Mouse (Mus musculus): ENCODE data around the gene Mgl2. TPM values are rescaled to one million over a fixed set of nuclear protein-coding genes. Genes with fewer than 3 reads are reported as not detected.
"Not testable (repeated sequence)": the region's sequence is repeated elsewhere in the genome, so short reads cannot be mapped to it uniquely, and the experiment has no call there.

Gene Mgl2
- polyA plus RNA-seq, 1 experiment: 1.2 TPM

- Histone ChIP-seq H3K4me2 (ENCODE audit: low read depth) (no peak overlapping the region), H3K27me3 (ENCODE audit: control insufficient read depth, insufficient read depth, insufficient read length) (no peaks in the 10 kb centered on the region), H3K4me3 (no peak overlapping the region), H3ac (ENCODE audit: control insufficient read depth, insufficient read length) (no peak overlapping the region), H3K36me3 (ENCODE audit: control insufficient read depth, insufficient read depth) (no peaks in the 10 kb centered on the region), H3K79me2 (ENCODE audit: control insufficient read depth, insufficient read depth) (no peaks in the 10 kb centered on the region)
- no peak for TF ChIP-seq CEBPB (IDR thresholded peaks at IDR 0.05; ENCODE audit: insufficient read depth, poor library complexity, severe bottlenecking)
- no peak for TF ChIP-seq POLR2AphosphoS2 (IDR thresholded peaks at IDR 0.05; ENCODE audit: insufficient read length, low read depth)
- no peak for TF ChIP-seq TCF12 (IDR thresholded peaks at IDR 0.05; ENCODE audit: insufficient read depth, poor library complexity, severe bottlenecking)
- no peak for TF ChIP-seq POLR2A (IDR thresholded peaks at IDR 0.05; ENCODE audit: insufficient read length, low read depth)
These were observed 20.9 kb downstream of the Mgl2 start for GRCm38 (mm10) chr11:70151072-70151471.

- H3ac ChIP-seq (ENCODE audit: control insufficient read depth, insufficient read length); H3K36me3 ChIP-seq (ENCODE audit: control insufficient read depth, insufficient read depth); H3K4me2 ChIP-seq (ENCODE audit: low read depth); H3K79me2 ChIP-seq (ENCODE audit: control insufficient read depth, insufficient read depth); H3K4me3 ChIP-seq; H3K27me3 ChIP-seq (ENCODE audit: control insufficient read depth, insufficient read depth, insufficient read length): not testable (repeated sequence)
These were observed 25.8 kb downstream of the Mgl2 start, which contains the start of gene Clec10a for GRCm38 (mm10) chr11:70155897-70156296. TSS of gene Clec10a (plus strand) at chr11:70156197.

- H3K27me3 ChIP-seq (ENCODE audit: control insufficient read depth, insufficient read depth, insufficient read length): no peaks in the 10 kb centered on the region
- H3K4me2 ChIP-seq (ENCODE audit: low read depth): no peak overlapping the region
- TF ChIP-seq MYOG (IDR thresholded peaks at IDR 0.05; ENCODE audit: control insufficient read depth in 1 of 3, insufficient read depth in 1 of 3, insufficient read length in 2 of 3, low read depth in 2 of 3): no peak
- no peak for TF ChIP-seq E2F4 (IDR thresholded peaks at IDR 0.05; ENCODE audit: insufficient read depth)
- TF ChIP-seq TCF3 (IDR thresholded peaks at IDR 0.05; ENCODE audit: insufficient read length, low read depth): no peak
- TF ChIP-seq POLR2A (IDR thresholded peaks at IDR 0.05; ENCODE audit: insufficient read length, low read depth): no peak
- no peak for TF ChIP-seq MAX (IDR thresholded peaks at IDR 0.05; ENCODE audit: low read depth)
- TF ChIP-seq TCF12 (IDR thresholded peaks at IDR 0.05; ENCODE audit: insufficient read depth, poor library complexity, severe bottlenecking): no peak
- TF ChIP-seq USF1 (IDR thresholded peaks at IDR 0.05; ENCODE audit: low read depth): no peak
- TF ChIP-seq MYOD1 (IDR thresholded peaks at IDR 0.05; ENCODE audit: control insufficient read depth in 1 of 3, insufficient read length in 2 of 3, low read depth in 2 of 3): no peak
- no peak for TF ChIP-seq CEBPB (IDR thresholded peaks at IDR 0.05; ENCODE audit: insufficient read depth, poor library complexity, severe bottlenecking)
- TF ChIP-seq POLR2AphosphoS2 (IDR thresholded peaks at IDR 0.05; ENCODE audit: insufficient read length, low read depth): no peak
- TF ChIP-seq REST (IDR thresholded peaks at IDR 0.05; ENCODE audit: insufficient read depth, insufficient read length): no peak
- no peaks in the 10 kb centered on the region for H3K36me3 ChIP-seq (ENCODE audit: control insufficient read depth, insufficient read depth)
- H3K4me3 ChIP-seq: no peak overlapping the region
- no peaks in the 10 kb centered on the region for H3K79me2 ChIP-seq (ENCODE audit: control insufficient read depth, insufficient read depth)
- no peak overlapping the region for H3ac ChIP-seq (ENCODE audit: control insufficient read depth, insufficient read length)
These were observed 32.2 kb downstream of the Mgl2 start for GRCm38 (mm10) chr11:70162336-70162735.

GRCm38 (mm10) chr11:70165972-70166921, 36.1 kb downstream of the Mgl2 start:
- Histone ChIP-seq H3K4me2 (ENCODE audit: low read depth) (no peak overlapping the region), H3K79me2 (ENCODE audit: control insufficient read depth, insufficient read depth) (no peaks in the 10 kb centered on the region), H3K27me3 (ENCODE audit: control insufficient read depth, insufficient read depth, insufficient read length) (no peaks in the 10 kb centered on the region), H3K4me3 (no peak overlapping the region), H3K36me3 (ENCODE audit: control insufficient read depth, insufficient read depth) (no peaks in the 10 kb centered on the region), H3ac (ENCODE audit: control insufficient read depth, insufficient read length) (no peak overlapping the region)
- TF ChIP-seq SRF (IDR thresholded peaks at IDR 0.05; ENCODE audit: control insufficient read depth, insufficient read length, low read depth) (no peak), POLR2A (IDR thresholded peaks at IDR 0.05; ENCODE audit: insufficient read length, low read depth) (no peak), E2F4 (IDR thresholded peaks at IDR 0.05; ENCODE audit: insufficient read depth) (no peak), CEBPB (IDR thresholded peaks at IDR 0.05; ENCODE audit: insufficient read depth, poor library complexity, severe bottlenecking) (no peak), TCF12 (IDR thresholded peaks at IDR 0.05; ENCODE audit: insufficient read depth, poor library complexity, severe bottlenecking) (no peak), MYOD1 (IDR thresholded peaks at IDR 0.05; ENCODE audit: control insufficient read depth in 1 of 3, insufficient read length in 2 of 3, low read depth in 2 of 3) (no peak), POLR2AphosphoS2 (IDR thresholded peaks at IDR 0.05; ENCODE audit: insufficient read length, low read depth) (no peak), REST (IDR thresholded peaks at IDR 0.05; ENCODE audit: insufficient read depth, insufficient read length) (no peak), MAX (IDR thresholded peaks at IDR 0.05; ENCODE audit: low read depth) (no peak), USF1 (IDR thresholded peaks at IDR 0.05; ENCODE audit: low read depth) (no peak)

- Histone ChIP-seq H3ac (ENCODE audit: control insufficient read depth, insufficient read length) (no peak overlapping the region), H3K27me3 (ENCODE audit: control insufficient read depth, insufficient read depth, insufficient read length) (no peaks in the 10 kb centered on the region), H3K4me2 (ENCODE audit: low read depth) (no peak overlapping the region), H3K79me2 (ENCODE audit: control insufficient read depth, insufficient read depth) (no peaks in the 10 kb centered on the region), H3K36me3 (ENCODE audit: control insufficient read depth, insufficient read depth) (no peaks in the 10 kb centered on the region), H3K4me3 (no peak overlapping the region)
- no peak for TF ChIP-seq POLR2A (IDR thresholded peaks at IDR 0.05; ENCODE audit: insufficient read length, low read depth)
- no peak for TF ChIP-seq MYOG (IDR thresholded peaks at IDR 0.05; ENCODE audit: control insufficient read depth in 1 of 3, insufficient read depth in 1 of 3, insufficient read length in 2 of 3, low read depth in 2 of 3)
- no peak for TF ChIP-seq E2F4 (IDR thresholded peaks at IDR 0.05; ENCODE audit: insufficient read depth)
- no peak for TF ChIP-seq POLR2AphosphoS2 (IDR thresholded peaks at IDR 0.05; ENCODE audit: insufficient read length, low read depth)
- TF ChIP-seq USF1 (IDR thresholded peaks at IDR 0.05; ENCODE audit: low read depth): no peak
- TF ChIP-seq REST (IDR thresholded peaks at IDR 0.05; ENCODE audit: insufficient read depth, insufficient read length): no peak
- no peak for TF ChIP-seq MYOD1 (IDR thresholded peaks at IDR 0.05; ENCODE audit: control insufficient read depth in 1 of 3, insufficient read length in 2 of 3, low read depth in 2 of 3)
These were observed 38.0 kb downstream of the Mgl2 start for GRCm38 (mm10) chr11:70168136-70168535.

GRCm38 (mm10) chr11:70169471-70169870, 39.3 kb downstream of the Mgl2 start:
- H3ac ChIP-seq (ENCODE audit: control insufficient read depth, insufficient read length); H3K27me3 ChIP-seq (ENCODE audit: control insufficient read depth, insufficient read depth, insufficient read length); H3K36me3 ChIP-seq (ENCODE audit: control insufficient read depth, insufficient read depth); H3K79me2 ChIP-seq (ENCODE audit: control insufficient read depth, insufficient read depth); H3K4me3 ChIP-seq; H3K4me2 ChIP-seq (ENCODE audit: low read depth): not testable (repeated sequence)
